Mouse (Mus musculus) erythroblast, embryonic 14.5 days (primary cell): ENCODE data around the gene Creb1. TPM values are rescaled to one million over a fixed set of nuclear protein-coding genes. Genes with fewer than 3 reads are reported as not detected.
A peak's percentile ranks its signal among the peaks of the same experiment; 100 is the strongest.
"Not testable (repeated sequence)": the region's sequence is repeated elsewhere in the genome, so short reads cannot be mapped to it uniquely, and the experiment has no call there.

Experiments
- H3K27me3 ChIP-seq: 2 replicates; pipeline ENCODE4 v1.6.1; 2012; ENCODE audit warnings: inconsistent platforms; ENCODE audit not compliant: control insufficient read depth
- H3K36me3 ChIP-seq: 2 replicates; pipeline ENCODE4 v1.6.1; 2012; ENCODE audit warnings: mild to moderate bottlenecking, inconsistent platforms; ENCODE audit not compliant: control insufficient read depth
- H3K4me1 ChIP-seq: 2 replicates; pipeline ENCODE4 v1.6.1; 2012; ENCODE audit warnings: inconsistent platforms; ENCODE audit not compliant: control insufficient read depth
- H3K4me3 ChIP-seq: replicated peaks from 2 replicates; pipeline ENCODE3; 2012; ENCODE audit warnings: moderate library complexity, mild to moderate bottlenecking, inconsistent platforms
- H3K9me3 ChIP-seq: 2 replicates; pipeline ENCODE4 v1.6.1; 2012; ENCODE audit warnings: low read length, inconsistent platforms, mixed read lengths; ENCODE audit not compliant: control insufficient read depth
- GATA1 ChIP-seq: IDR thresholded peaks from 2 replicates; pipeline ENCODE4 v1.6.1; 2012; ENCODE audit warnings: low read length, inconsistent platforms, mixed read lengths
- TAL1 ChIP-seq: IDR thresholded peaks from 3 replicates; pipeline ENCODE4 v1.6.1; 2012; ENCODE audit warnings: low read length, inconsistent platforms, mixed read lengths
- polyA plus RNA-seq: library from polyadenylated mRNA; stranded (reverse); fragments of >175 nt; gene quantifications from 2 replicates; pipeline ENCODE4 v1.2.3, GENCODE M21; 2012

The Creb1 gene
- polyA plus RNA-seq, 1 experiment: 0.32 TPM

GRCm38 (mm10) chr1:64576022-64576421 lies 43.6 kb downstream of the Creb1 start:
- no peak overlapping the region for H3K4me3 ChIP-seq

GRCm38 (mm10) chr1:64576732-64577131 lies 44.3 kb downstream of the Creb1 start:
- H3K9me3 ChIP-seq: no peaks in the 10 kb centered on the region
- H3K27me3 ChIP-seq: no peaks in the 10 kb centered on the region
- no peaks in the 10 kb centered on the region for H3K4me1 ChIP-seq
- peaks cover 84% of the 10 kb centered on the region for H3K36me3 ChIP-seq
- TF ChIP-seq GATA1 (no peak), TAL1 (no peak)
- no peak overlapping the region for H3K4me3 ChIP-seq

More at GRCm38 (mm10) chr1:64576022-64576421, 43.6 kb downstream of the Creb1 start:
- peaks cover 83% of the 10 kb centered on the region for H3K36me3 ChIP-seq
- H3K9me3 ChIP-seq: no peaks in the 10 kb centered on the region
- TF ChIP-seq TAL1 (no peak), GATA1 (no peak)
- H3K27me3 ChIP-seq: no peaks in the 10 kb centered on the region
- H3K4me1 ChIP-seq: no peaks in the 10 kb centered on the region

GRCm38 (mm10) chr1:64577911-64578310 lies 45.5 kb downstream of the Creb1 start:
- not testable (repeated sequence) for H3K9me3 ChIP-seq, H3K27me3 ChIP-seq, H3K4me3 ChIP-seq, H3K4me1 ChIP-seq
- peaks cover 83% of the 10 kb centered on the region for H3K36me3 ChIP-seq

GRCm38 (mm10) chr1:64578801-64579200 lies 46.4 kb downstream of the Creb1 start:
- TF ChIP-seq TAL1 (no peak), GATA1 (no peak)
- Histone ChIP-seq H3K4me1 (no peaks in the 10 kb centered on the region), H3K9me3 (no peaks in the 10 kb centered on the region), H3K4me3 (no peak overlapping the region), H3K27me3 (no peaks in the 10 kb centered on the region), H3K36me3 (peaks cover 79% of the 10 kb centered on the region)

- Histone ChIP-seq H3K36me3 (peaks cover 61% of the 10 kb centered on the region), H3K4me1 (no peaks in the 10 kb centered on the region; the same call in 1 of the 2 replicates), H3K4me3 (no peak overlapping the region), H3K27me3 (no peaks in the 10 kb centered on the region), H3K9me3 (no peaks in the 10 kb centered on the region)
- no peak for TF ChIP-seq GATA1
These were observed 66.5 kb downstream of the Creb1 start for GRCm38 (mm10) chr1:64598926-64599325.

- no peaks in the 10 kb centered on the region for H3K27me3 ChIP-seq
- TF ChIP-seq GATA1 (no peak), TAL1 (no peak)
- peaks cover 74% of the 10 kb centered on the region for H3K36me3 ChIP-seq
- no peaks in the 10 kb centered on the region for H3K9me3 ChIP-seq
- H3K4me3 ChIP-seq: no peak overlapping the region
- peaks cover under 1% of the 10 kb centered on the region for H3K4me1 ChIP-seq
These were observed 68.1 kb downstream of the Creb1 start for GRCm38 (mm10) chr1:64600413-64601077.

DNA sequence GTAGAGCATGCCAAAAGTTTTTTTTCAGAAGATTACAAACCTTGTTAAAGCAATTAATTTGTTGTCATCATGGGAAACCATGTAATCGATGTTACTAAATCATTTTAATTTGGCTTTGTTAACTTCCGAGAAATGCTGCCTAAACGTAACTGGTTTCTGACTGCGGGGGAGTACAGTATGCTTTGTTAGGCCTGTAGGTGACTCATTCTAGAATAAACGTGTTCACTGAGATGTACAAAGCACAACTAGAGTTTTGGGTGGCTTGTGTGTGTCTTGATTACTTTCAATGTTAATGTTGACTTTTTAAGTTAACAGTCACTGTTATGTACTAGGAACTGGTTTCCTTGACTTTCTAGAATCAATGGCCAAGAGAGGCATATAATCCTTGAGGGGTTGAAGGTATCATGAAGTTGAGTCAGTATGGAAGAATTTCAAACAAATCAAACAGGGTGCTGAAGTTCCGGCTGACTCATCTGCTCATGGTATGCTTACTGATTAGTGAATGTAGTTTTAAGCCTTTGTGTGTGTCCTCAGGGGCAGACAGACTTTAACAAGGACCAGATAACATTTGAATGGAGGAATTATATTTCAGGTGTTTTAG lies 68.9 kb downstream of the Creb1 start:
- no peak for TF ChIP-seq GATA1
- TF ChIP-seq TAL1: no peak
- H3K9me3 ChIP-seq: no peaks in the 10 kb centered on the region
- no peaks in the 10 kb centered on the region for H3K27me3 ChIP-seq
- H3K36me3 ChIP-seq: peaks cover 74% of the 10 kb centered on the region
- peaks cover 8% of the 10 kb centered on the region for H3K4me1 ChIP-seq
- no peak overlapping the region for H3K4me3 ChIP-seq

DNA sequence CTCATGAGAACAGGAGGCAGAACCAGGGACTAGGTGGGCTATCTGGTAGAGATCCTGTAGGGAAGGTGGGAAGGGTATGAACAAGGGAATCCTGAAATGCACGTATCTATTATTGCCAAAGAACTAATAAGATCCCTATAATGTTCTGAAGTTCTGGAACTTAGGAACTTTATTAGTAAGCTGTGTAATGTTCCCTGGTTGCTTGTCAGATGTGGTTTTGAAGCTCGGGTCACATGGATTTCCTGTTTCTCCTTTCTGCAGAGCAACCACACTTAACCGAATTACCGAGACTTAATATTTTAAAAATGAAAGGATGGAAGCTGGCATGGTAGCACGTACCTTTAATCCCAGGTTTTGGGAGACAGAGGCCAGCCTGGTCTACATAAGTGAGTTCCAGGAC lies 70.9 kb downstream of the Creb1 start:
- H3K4me1 ChIP-seq: peaks cover 15% of the 10 kb centered on the region
- no peaks in the 10 kb centered on the region for H3K27me3 ChIP-seq
- no peak overlapping the region for H3K4me3 ChIP-seq
- peaks cover 74% of the 10 kb centered on the region for H3K36me3 ChIP-seq
- no peaks in the 10 kb centered on the region for H3K9me3 ChIP-seq
- TF ChIP-seq GATA1 (no peak), TAL1 (no peak)

DNA sequence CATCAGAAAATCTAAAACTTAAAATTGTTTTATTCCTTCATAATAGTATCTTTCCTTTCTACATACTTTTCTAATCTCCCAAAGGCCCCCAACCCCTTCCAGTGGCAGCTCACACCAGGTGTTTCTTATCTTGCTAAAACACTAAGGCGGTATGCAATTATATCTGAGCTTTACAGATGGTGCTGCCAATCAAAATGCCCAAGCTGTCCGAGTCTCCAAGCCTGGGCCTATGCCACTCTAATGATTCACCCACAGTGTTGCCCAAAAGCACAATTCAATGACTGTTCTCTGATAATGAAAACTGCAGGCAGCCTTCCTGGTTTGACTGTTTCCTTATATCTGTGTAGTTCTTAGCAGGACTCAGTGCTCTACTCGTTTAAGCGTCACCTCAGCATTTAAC lies 76.7 kb downstream of the Creb1 start:
- no peaks in the 10 kb centered on the region for H3K9me3 ChIP-seq
- peaks cover 71% of the 10 kb centered on the region for H3K36me3 ChIP-seq
- peak overlapping the region; percentile 5 for H3K4me3 ChIP-seq
- H3K27me3 ChIP-seq: no peaks in the 10 kb centered on the region
- TF ChIP-seq GATA1: no peak
- peak; percentile 71 for TF ChIP-seq TAL1
- H3K4me1 ChIP-seq: peaks cover 39% of the 10 kb centered on the region

DNA sequence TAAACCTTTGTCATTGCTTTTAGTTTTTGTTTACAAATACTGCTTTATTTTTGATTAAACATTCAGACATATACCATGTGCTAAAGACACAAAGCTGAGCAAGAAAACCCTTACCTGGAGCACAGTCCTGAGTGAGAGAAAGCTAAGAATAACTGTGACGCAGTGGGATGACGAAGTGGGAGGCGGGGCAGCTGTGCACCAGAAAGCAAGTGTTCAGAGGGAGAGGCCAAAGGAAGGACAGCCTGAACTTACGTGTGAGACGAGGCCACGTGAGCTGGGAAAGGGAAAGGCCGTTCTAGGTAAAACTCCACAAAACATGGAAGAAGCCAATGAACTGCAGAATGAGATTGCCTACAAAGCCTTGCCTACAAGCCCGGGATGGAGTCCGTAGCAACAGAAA lies 77.5 kb downstream of the Creb1 start:
- Histone ChIP-seq H3K27me3 (no peaks in the 10 kb centered on the region), H3K36me3 (peaks cover 69% of the 10 kb centered on the region), H3K4me1 (peaks cover 40% of the 10 kb centered on the region), H3K9me3 (no peaks in the 10 kb centered on the region), H3K4me3 (no peak overlapping the region)
- no peak for TF ChIP-seq TAL1
- TF ChIP-seq GATA1: no peak
